Mouse (Mus musculus): Measurements from ENCODE around the gene Frmpd3.
"Not testable (repeated sequence)": the region's sequence is repeated elsewhere in the genome, so short reads cannot be mapped to it uniquely, and the experiment has no call there.

Frmpd3 gene

GRCm38 (mm10) chrX:140341656-140342392 is at the start of gene Frmpd3:
TSS of gene Frmpd3 (plus strand) at chrX:140342263.
- no peak for DNase-seq

- no peak for DNase-seq
Observed at GRCm38 (mm10) chrX:140303731-140304130, 38.3 kb upstream of the Frmpd3 start.

- no peak for DNase-seq
Observed at GRCm38 (mm10) chrX:140305652-140306051, 36.4 kb upstream of the Frmpd3 start.

GRCm38 (mm10) chrX:140317931-140318330 is 24.1 kb upstream of the Frmpd3 start:
- DNase-seq, result no peak

DNA sequence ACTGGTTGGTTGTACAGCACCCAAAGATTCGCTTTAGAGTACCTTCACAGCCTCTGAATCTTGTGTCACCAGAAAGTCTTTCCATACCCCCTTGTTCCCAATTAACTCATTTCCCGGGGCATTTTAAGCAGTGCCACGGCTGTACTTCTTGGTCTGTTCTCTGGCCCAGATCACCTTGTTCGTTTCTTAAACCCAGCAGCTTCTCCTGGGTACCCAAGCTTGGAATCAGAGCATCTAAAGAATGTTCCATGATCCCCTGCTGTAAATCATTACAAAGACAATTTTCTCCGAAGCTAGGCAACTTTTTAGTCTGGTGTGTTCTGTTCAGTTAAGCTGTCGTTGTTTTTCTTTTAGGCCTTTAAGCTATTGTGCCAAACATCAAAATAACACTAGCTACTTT is 22.9 kb upstream of the Frmpd3 start:
- no peak for DNase-seq

DNA sequence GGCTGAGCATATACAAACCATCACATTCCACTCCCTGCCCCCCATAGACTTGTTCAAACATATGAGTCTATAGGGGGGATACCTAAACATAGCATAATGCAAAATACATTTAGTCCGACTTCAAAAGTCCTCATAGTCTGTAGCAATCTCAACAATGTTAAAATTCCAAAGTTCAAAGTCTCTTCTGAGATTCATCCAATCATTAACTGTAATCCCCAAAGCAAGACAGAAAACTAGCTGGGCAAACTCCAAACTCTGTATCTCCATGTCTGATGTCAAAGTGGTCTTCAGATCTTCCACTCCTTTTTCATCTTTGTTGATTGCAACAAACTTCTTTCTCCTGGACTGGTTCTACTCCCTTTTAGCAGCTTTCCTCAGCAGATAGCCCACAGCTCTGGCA is 21.4 kb upstream of the Frmpd3 start:
- not testable (repeated sequence) for DNase-seq

DNA sequence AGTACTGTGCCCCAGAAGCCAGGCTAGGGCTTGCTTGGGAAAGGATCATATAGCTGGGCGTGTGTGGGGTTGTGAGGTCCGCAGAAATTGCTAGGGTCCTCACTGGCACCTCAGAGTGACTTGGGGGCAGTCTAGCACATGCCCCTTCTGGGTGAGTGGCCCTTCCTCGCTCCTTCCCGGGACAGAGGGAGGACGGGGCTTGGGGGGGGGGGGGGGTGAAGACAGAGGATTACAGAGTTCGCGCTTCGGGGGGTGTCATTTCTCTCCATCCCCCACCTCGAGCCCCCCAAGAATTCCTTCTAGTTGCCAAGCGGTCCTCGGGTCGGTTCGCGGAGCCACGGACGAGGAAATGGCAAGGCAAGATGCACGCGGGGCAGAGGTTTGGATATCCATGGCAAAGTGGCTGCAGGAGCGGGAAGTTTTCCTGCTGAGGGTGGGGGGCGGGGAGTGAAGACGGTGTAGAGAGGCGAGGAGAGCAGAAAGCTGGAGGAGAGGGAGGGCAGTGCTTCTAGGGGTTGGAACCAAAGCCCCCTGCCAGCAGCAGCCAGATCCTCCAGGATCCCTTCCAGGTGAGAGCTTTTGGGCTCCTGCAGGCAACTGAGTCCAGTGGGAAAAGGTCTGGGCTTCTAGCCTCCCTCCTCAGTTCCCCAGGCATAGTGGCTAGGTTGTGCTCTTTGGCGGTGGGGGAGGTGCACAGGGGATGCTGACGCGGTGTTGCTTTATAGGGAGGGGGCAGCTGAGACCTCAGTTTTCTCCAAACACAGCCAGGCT is 515 bp downstream of the Frmpd3 start:
- DNase-seq, result no peak

DNA sequence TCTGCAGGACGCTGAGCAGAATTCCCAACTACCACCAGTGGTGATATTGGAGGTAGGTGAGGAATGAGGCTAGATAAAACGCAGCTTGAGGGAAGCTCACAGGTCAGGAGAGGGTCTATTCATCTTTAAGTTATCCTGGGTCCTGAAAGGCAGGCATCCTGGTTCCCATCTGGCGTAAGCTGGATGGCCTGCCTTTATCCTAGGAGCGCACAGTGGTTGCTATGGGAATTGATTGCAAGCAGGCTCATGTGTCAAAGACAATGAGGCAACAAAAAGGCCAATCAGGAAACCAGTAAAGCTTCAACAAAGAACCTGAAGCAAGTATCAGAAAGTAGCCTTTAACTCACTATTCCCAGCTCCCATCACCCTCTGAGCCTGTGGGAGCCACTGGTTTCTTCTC is 33.6 kb downstream of the Frmpd3 start:
- no peak for DNase-seq

- no peak for DNase-seq
Observed at GRCm38 (mm10) chrX:140399986-140400385, 57.9 kb downstream of the Frmpd3 start.

GRCm38 (mm10) chrX:140402904-140403303 is 60.8 kb downstream of the Frmpd3 start:
- DNase-seq, result no peak

DNA sequence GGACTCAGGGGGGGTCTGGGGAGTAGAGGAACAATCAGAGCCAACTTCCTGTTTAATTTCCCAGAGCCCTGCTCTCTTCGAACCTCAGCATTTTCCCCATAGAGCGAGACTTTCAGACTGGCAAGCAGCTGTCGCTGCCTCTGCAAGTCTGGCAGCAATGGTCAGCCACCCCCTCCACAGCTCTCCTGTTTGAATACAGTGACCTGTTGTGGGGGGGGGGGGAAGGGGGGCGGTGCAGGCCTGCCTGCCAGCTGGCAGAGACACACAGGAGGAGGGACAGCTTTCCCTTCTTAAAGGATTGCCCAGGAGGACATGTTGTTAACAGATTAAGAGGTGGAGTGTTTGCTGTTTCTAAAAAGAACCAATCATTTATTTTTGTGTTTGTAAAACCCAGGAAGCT is 64.0 kb downstream of the Frmpd3 start:
- DNase-seq, result peak; percentile 7

DNA sequence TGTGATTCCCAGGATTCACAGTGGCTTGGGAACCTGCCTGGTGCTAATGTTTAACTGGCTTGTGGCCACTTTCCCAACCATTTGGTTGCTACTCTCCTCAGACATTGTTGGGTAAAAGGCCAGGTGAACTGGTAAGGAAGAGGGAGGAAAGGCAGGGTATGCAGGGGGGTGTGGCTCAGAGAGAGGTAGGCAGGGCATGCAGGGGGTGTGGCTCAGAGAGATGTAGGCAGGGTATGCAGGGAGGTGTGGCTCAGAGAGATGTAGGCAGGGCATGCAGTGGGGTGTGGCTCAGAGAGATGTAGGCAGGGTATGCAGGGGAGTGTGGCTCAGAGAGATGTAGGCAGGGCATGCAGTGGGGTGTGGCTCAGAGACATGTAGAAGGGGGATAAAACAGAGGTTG is 64.4 kb downstream of the Frmpd3 start:
- peak; percentile 26 for DNase-seq

DNA sequence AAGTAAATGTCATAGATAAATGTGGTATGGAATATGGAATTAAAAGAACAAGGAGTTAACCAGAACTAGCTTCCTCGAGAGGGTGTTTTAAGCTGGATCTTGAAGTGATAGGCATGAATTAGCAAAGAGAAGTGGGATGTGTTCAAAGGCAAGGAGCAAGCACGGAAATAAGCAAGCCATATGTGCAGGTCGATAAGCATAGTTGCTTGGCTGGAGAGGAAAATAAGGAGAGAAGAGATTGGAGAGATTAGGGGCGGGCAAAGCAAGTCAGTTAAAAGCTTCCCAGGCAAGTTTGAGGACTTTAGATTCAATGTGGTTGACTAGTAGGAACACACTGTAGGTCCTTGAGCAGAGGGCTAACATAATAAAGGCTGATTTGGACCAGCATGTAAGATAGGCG is 65.5 kb downstream of the Frmpd3 start:
- DNase-seq, result no peak

DNA sequence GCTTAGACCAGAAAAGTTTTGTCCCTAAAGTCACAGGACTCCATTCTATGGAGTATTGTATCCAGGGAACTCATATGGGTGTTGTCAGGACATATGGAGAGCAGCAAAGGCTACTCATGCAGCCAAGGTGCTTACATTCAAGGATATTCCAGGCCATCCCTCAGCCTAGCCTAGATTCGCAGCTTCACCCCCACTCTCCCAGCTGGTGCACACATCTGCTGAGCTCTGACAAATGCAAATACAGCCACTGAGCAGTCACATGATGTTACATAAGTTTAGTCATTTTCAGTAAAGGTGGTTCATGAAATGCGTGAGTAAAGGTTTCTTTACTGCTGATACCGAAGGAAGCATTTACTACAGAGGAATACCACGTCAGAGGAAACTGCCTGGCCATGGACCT is 76.4 kb downstream of the Frmpd3 start:
- DNase-seq, result no peak

- DNase-seq, result no peak
Observed at GRCm38 (mm10) chrX:140427124-140427523, 85.1 kb downstream of the Frmpd3 start.

GRCm38 (mm10) chrX:140428252-140428651 is 86.2 kb downstream of the Frmpd3 start:
- DNase-seq, result peak; percentile 21

DNA sequence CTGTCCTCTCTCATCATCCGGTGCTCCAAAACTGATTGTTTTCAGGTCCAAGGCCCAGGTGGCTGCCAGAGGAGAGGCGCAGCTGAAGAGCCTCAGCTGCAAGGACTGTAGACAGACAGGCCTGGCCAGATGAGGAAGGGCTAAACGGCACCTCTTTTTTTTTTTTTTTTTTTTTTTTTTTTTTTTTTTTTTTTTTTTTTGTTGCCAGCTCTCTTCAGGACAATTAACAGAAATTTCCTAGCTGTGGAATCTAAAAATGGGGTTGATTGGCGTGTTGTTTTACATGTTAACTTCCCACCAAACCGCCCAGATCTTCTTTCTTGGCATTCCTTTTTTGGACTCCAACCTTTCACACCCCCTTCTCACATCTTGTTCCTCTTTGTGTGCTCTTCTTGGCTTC is 87.9 kb downstream of the Frmpd3 start:
- no peak for DNase-seq

GRCm38 (mm10) chrX:140430506-140430905 is 88.4 kb downstream of the Frmpd3 start:
- no peak for DNase-seq

GRCm38 (mm10) chrX:140431981-140432380 is 89.9 kb downstream of the Frmpd3 start:
- DNase-seq, result no peak

DNA sequence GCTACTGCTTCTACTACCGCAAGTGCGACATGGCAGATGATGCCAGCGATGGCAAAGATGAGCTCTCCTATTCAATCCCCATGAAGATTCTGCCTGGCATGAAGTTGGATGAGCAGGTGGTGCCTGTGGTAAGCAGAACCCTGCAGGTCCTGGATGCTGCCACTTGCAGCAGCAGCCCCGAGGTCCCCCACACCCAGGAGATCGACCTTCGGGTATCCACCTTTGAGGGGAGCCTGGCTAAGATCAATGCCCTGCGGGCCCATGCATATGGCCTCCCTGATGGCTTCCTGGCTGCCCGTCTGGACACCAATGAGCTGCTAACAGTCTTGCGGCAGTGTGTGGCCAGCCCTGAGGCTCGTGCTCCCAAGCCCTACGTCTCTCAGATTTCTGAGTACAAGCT is 90.7 kb downstream of the Frmpd3 start:
- no peak for DNase-seq

DNA sequence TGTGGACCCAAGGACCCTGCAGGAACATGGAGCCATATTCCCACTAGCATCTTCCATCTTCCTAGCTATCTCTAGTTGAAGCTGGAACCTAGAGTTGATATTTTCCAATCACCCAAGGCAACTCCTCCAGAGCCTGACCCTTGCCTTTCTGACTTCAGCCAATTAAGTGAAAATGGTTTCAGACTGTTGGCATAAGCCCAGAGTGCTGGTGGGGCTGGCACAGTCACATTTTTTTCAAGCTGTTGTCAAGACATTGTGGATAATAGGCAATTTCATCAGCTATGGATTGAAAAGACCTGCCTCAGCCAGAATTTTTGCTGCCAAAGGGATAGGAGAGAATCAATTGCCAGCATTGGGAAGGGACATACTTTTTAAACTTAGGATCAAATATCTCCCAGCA is 95.8 kb downstream of the Frmpd3 start:
- DNase-seq, result no peak

- no peak for DNase-seq
Observed at GRCm38 (mm10) chrX:140445551-140445950, 103.5 kb downstream of the Frmpd3 start.

GRCm38 (mm10) chrX:140450071-140450470 is 108.0 kb downstream of the Frmpd3 start:
- DNase-seq, result peak; percentile 31

- peak; percentile 88 for DNase-seq
Observed at GRCm38 (mm10) chrX:140456279-140456731, 114.2 kb downstream of the Frmpd3 start, which contains the start of gene Prps1. TSS of gene Prps1 (plus strand) at chrX:140456613.
